Mouse (Mus musculus): ENCODE measurements at regions not wholly inside any gene's neighbourhood (a gene's known extent, or its start where the extent isn't known, plus 50 kb on each side); places are given as distances from the start of the nearest gene placed in this dataset.

DNA sequence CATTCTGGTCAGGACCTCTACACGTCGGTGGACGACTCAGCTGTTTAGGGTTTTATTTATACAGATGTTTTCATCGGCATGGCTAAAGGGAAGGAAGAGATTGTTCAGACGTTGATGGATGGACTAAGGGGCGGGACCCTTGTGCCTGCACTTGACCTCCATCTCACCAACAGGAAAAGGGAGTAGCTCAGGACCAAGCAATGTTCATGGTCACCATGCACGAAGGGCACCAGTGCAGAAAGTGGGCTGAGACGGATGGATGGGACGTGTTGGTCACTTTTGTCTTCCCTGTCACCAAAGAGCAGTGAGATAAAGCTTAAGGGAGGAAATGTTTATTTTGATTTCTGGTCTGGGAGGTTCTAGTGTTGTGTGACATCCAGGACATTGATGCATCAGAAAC lies 193.8 kb upstream of the Ift57 start:
- TF ChIP-seq CTCF (IDR thresholded peaks at IDR 0.05; ENCODE audit: extremely low read depth, insufficient read depth, insufficient read length, insufficient replicate concordance) (no peak), POLR2A (IDR thresholded peaks at IDR 0.05; ENCODE audit: low read depth, low read length) (no peak)

Measured in spleen, adult 2 months (tissue).